Mouse (Mus musculus): ENCODE measurements around the gene Gabarap. TPM values are rescaled to one million over a fixed set of nuclear protein-coding genes. Genes with fewer than 3 reads are reported as not detected.
"Not testable (repeated sequence)": the region's sequence is repeated elsewhere in the genome, so short reads cannot be mapped to it uniquely, and the experiment has no call there.

Gene Gabarap
- total and polyA plus RNA-seq, 3 experiments, result 132 to 241 TPM; not detected in 1

DNA sequence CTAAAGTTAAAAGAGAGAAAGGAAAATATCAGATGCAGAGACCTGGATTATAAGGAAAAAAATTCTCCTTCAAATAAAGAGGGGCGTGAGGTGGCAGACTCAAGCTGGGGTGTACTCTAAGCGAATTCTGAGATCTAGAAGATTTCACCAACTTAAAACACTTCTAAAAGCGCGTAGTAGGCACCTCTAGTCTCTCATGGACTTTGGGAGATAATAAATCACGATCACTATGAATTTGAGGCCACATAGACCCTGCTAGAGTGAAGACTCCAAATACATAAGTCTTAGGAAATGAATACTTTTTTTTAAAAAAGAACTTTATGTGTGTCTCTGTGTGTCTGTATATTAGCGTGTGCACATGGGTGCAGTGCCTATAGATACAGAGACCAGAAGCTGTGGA lies 24.7 kb downstream of the Gabarap start:
- DNase-seq (ENCODE audit: low read depth, low spot score), result peak; percentile 54
- Histone ChIP-seq H3K4me3 (ENCODE audit: control insufficient read depth in 1 of 2, insufficient read depth in 1 of 2, low read depth in 2 of 2, low read length in 2 of 2) (peak overlapping the region; percentile 82 to 86; a peak in 3 of 4 replicates), H3K36me3 (ENCODE audit: control insufficient read depth in 1 of 2, insufficient read depth in 2 of 2, low read length in 2 of 2) (peaks cover 0 to 38% of the 10 kb centered on the region in 2 experiments; a peak in 2 of 4 replicates), H3K4me1 (ENCODE audit: control insufficient read depth in 1 of 2, insufficient read depth in 2 of 2, low read length in 2 of 2) (peaks cover 6 to 35% of the 10 kb centered on the region in 2 experiments), H3K9ac (ENCODE audit: control insufficient read depth, low read depth, low read length, poor library complexity, severe bottlenecking) (peak overlapping the region; percentile 38), H3K27ac (ENCODE audit: control insufficient read depth, low read depth, low read length) (no peak overlapping the region), H3K27me3 (ENCODE audit: control insufficient read depth in 1 of 2, insufficient read depth in 2 of 2, low read length in 2 of 2) (no peaks in the 10 kb centered on the region), H3K9me3 (replicated peaks; ENCODE audit: insufficient read depth, low read length) (no peaks in the 10 kb centered on the region), H3K79me2 (ENCODE audit: control insufficient read depth, insufficient read depth, low read length, poor library complexity) (peaks cover 26% of the 10 kb centered on the region)
- TF ChIP-seq RAD21 (IDR thresholded peaks at IDR 0.05; ENCODE audit: low read depth, low read length), result no peak
- TF ChIP-seq ZKSCAN1 (IDR thresholded peaks at IDR 0.05; ENCODE audit: low read depth, low read length), result peak; percentile 97
- peak; percentile 40; the same call in 1 of the 2 replicates for TF ChIP-seq MAX (IDR thresholded peaks at IDR 0.05; ENCODE audit: low read length)

DNA sequence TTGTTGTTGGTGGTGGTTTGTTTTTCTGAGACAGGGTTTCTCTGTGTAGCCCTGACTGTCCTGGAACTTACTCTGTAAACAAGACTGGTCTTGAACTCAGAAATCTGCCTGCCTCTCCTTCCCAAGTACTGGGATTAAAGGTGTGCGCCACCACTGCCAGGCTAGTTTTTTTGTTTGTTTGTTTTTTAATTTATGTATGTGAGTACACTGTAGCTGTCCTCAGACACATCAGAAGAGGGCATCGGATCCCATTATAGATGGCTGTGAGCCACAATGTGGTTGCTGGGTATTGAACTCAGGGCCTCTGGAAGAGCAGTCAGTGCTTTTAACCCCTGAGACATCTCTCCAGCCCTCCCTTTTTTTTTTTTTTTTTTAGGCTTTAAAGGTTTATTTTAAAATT lies 25.2 kb downstream of the Gabarap start:
- H3K4me1 ChIP-seq (ENCODE audit: control insufficient read depth in 1 of 2, insufficient read depth in 2 of 2, low read length in 2 of 2), result peaks cover 6 to 35% of the 10 kb centered on the region in 2 experiments
- not testable (repeated sequence) for H3K9me3 ChIP-seq (replicated peaks; ENCODE audit: insufficient read depth, low read length)

GRCm38 (mm10) chr11:70016669-70017068 lies 25.7 kb downstream of the Gabarap start, which contains the start of gene Dlg4:
Gene Dlg4, plus strand, starts transcription at chr11:70016942.
- Histone ChIP-seq H3K9me3 (replicated peaks; ENCODE audit: insufficient read depth, low read length) (no peaks in the 10 kb centered on the region), H3K79me2 (ENCODE audit: control insufficient read depth, insufficient read depth, low read length, poor library complexity) (peaks cover 26% of the 10 kb centered on the region), H3K36me3 (ENCODE audit: control insufficient read depth in 1 of 2, insufficient read depth in 2 of 2, low read length in 2 of 2) (peaks cover 0 to 40% of the 10 kb centered on the region in 2 experiments; a peak in 2 of 4 replicates), H3K27ac (ENCODE audit: control insufficient read depth, low read depth, low read length) (peak within 1 kb of the TSS; percentile 48), H3K27me3 (ENCODE audit: control insufficient read depth in 1 of 2, insufficient read depth in 2 of 2, low read length in 2 of 2) (no peaks in the 10 kb centered on the region), H3K4me3 (ENCODE audit: control insufficient read depth in 1 of 2, insufficient read depth in 1 of 2, low read depth in 2 of 2, low read length in 2 of 2) (peak within 1 kb of the TSS; percentile 64 to 86), H3K4me1 (ENCODE audit: control insufficient read depth in 1 of 2, insufficient read depth in 2 of 2, low read length in 2 of 2) (peaks cover 6 to 35% of the 10 kb centered on the region in 2 experiments), H3K9ac (ENCODE audit: control insufficient read depth, low read depth, low read length, poor library complexity, severe bottlenecking) (peak within 1 kb of the TSS; percentile 69)
- DNase-seq (ENCODE audit: low read depth, low spot score), result peak; percentile 54
- TF ChIP-seq NRF1 (IDR thresholded peaks at IDR 0.05; ENCODE audit: insufficient read depth, low read depth, low read length, poor library complexity, severe bottlenecking), result 0 out of 2 replicates have a peak, but pooled peaks have one; percentile 14
- TF ChIP-seq ETS1 (IDR thresholded peaks at IDR 0.05; ENCODE audit: low read depth, low read length), result 0 out of 2 replicates have a peak, but pooled peaks have one; percentile 15
- no peak for TF ChIP-seq MXI1 (IDR thresholded peaks at IDR 0.05; ENCODE audit: low read depth, low read length)

More for the DNA sequence above, 25.2 kb downstream of the Gabarap start:
- H3K79me2 ChIP-seq (ENCODE audit: control insufficient read depth, insufficient read depth, low read length, poor library complexity), result peaks cover 26% of the 10 kb centered on the region
- not testable (repeated sequence) for H3K27ac ChIP-seq (ENCODE audit: control insufficient read depth, low read depth, low read length); H3K27me3 ChIP-seq (ENCODE audit: control insufficient read depth in 1 of 2, insufficient read depth in 2 of 2, low read length in 2 of 2); H3K4me3 ChIP-seq (ENCODE audit: control insufficient read depth in 1 of 2, insufficient read depth in 1 of 2, low read depth in 2 of 2, low read length in 2 of 2); DNase-seq (ENCODE audit: low read depth, low spot score)
- H3K36me3 ChIP-seq (ENCODE audit: control insufficient read depth in 1 of 2, insufficient read depth in 2 of 2, low read length in 2 of 2), result peaks cover 0 to 40% of the 10 kb centered on the region in 2 experiments; a peak in 2 of 4 replicates
- H3K9ac ChIP-seq (ENCODE audit: control insufficient read depth, low read depth, low read length, poor library complexity, severe bottlenecking), result peak overlapping the region; percentile 7; the same call in 1 of the 2 replicates

- TF ChIP-seq ZC3H11A (IDR thresholded peaks at IDR 0.05; ENCODE audit: low read depth, low read length) (no peak), POLR2A (IDR thresholded peaks at IDR 0.05; ENCODE audit: control insufficient read depth in 1 of 2, insufficient read depth in 1 of 2, low read depth in 1 of 2, low read length in 2 of 2, poor library complexity in 1 of 2) (no peak), NRF1 (IDR thresholded peaks at IDR 0.05; ENCODE audit: insufficient read depth, low read depth, low read length, poor library complexity, severe bottlenecking) (no peak), USF1 (IDR thresholded peaks at IDR 0.05; ENCODE audit: low read depth, low read length) (no peak), ETS1 (IDR thresholded peaks at IDR 0.05; ENCODE audit: low read depth, low read length) (no peak), CHD1 (IDR thresholded peaks at IDR 0.05; ENCODE audit: low read depth, low read length) (no peak), CTCF (IDR thresholded peaks at IDR 0.05 in 2 of 3, conservative IDR thresholded peaks at IDR 0.05 in 1 of 3; ENCODE audit: control insufficient read depth in 1 of 3, insufficient read depth in 1 of 3, low read depth in 2 of 3, low read length in 3 of 3, poor library complexity in 1 of 3, severe bottlenecking in 1 of 3) (no peak)
- no peak for DNase-seq (ENCODE audit: low read depth, low spot score)
- Histone ChIP-seq H3K4me1 (ENCODE audit: control insufficient read depth in 1 of 2, insufficient read depth in 2 of 2, low read length in 2 of 2) (peaks cover 6 to 38% of the 10 kb centered on the region in 2 experiments), H3K79me2 (ENCODE audit: control insufficient read depth, insufficient read depth, low read length, poor library complexity) (peaks cover 28% of the 10 kb centered on the region), H3K9me3 (replicated peaks; ENCODE audit: insufficient read depth, low read length) (no peaks in the 10 kb centered on the region), H3K36me3 (ENCODE audit: control insufficient read depth in 1 of 2, insufficient read depth in 2 of 2, low read length in 2 of 2) (peaks cover 0 to 40% of the 10 kb centered on the region in 2 experiments; a peak in 2 of 4 replicates), H3K27ac (ENCODE audit: control insufficient read depth, low read depth, low read length) (peak overlapping the region; percentile 48), H3K27me3 (ENCODE audit: control insufficient read depth in 1 of 2, insufficient read depth in 2 of 2, low read length in 2 of 2) (no peaks in the 10 kb centered on the region), H3K9ac (ENCODE audit: control insufficient read depth, low read depth, low read length, poor library complexity, severe bottlenecking) (peak overlapping the region; percentile 69), H3K4me3 (ENCODE audit: control insufficient read depth in 1 of 2, insufficient read depth in 1 of 2, low read depth in 2 of 2, low read length in 2 of 2) (peak overlapping the region in 1 of 2 experiments; percentile 54; a peak in 2 of 4 replicates)
Measured at GRCm38 (mm10) chr11:70017199-70017767, 26.3 kb downstream of the Gabarap start.
